Mouse (Mus musculus): ENCODE results near the gene Ppp3cb. TPM values are rescaled to one million over a fixed set of nuclear protein-coding genes. Genes with fewer than 3 reads are reported as not detected.

The Ppp3cb gene
- total and polyA plus RNA-seq, 3 experiments = 20.4 to 62.9 (median 32.6) TPM

GRCm38 (mm10) chr14:20481211-20481610, 65.2 kb downstream of the Ppp3cb start:
- H3K79me2 ChIP-seq (ENCODE audit: control insufficient read depth, insufficient read depth, low read length, poor library complexity) = peaks cover 11% of the 10 kb centered on the region
- DNase-seq (ENCODE audit: low read depth, low spot score) = peak; percentile 89
- H3K27ac ChIP-seq (ENCODE audit: control insufficient read depth, low read depth, low read length) = peak overlapping the region; percentile 57
- H3K4me1 ChIP-seq (ENCODE audit: control insufficient read depth in 1 of 2, insufficient read depth in 2 of 2, low read length in 2 of 2) = peaks cover 15 to 20% of the 10 kb centered on the region in 2 experiments
- TF ChIP-seq GATA1 (IDR thresholded peaks at IDR 0.05; ENCODE audit: low read depth, low read length) (no peak), TBP (IDR thresholded peaks at IDR 0.05; ENCODE audit: low read depth, low read length) (peak; percentile 61)
- peaks cover under 1 to 36% of the 10 kb centered on the region in 2 experiments; a peak in 3 of 4 replicates for H3K36me3 ChIP-seq (ENCODE audit: control insufficient read depth in 1 of 2, insufficient read depth in 2 of 2, low read length in 2 of 2)
- no peaks in the 10 kb centered on the region for H3K27me3 ChIP-seq (ENCODE audit: control insufficient read depth in 1 of 2, insufficient read depth in 2 of 2, low read length in 2 of 2)
- peak overlapping the region in 1 of 2 experiments; percentile 36; a peak in 3 of 4 replicates for H3K4me3 ChIP-seq (ENCODE audit: control insufficient read depth in 1 of 2, insufficient read depth in 1 of 2, low read depth in 2 of 2, low read length in 2 of 2)
- H3K9ac ChIP-seq (ENCODE audit: control insufficient read depth, low read depth, low read length, poor library complexity, severe bottlenecking) = 0 out of 2 replicates have a peak overlapping the region, but pooled peaks have one; percentile 34
- no peaks in the 10 kb centered on the region for H3K9me3 ChIP-seq (replicated peaks; ENCODE audit: insufficient read depth, low read length)

DNA sequence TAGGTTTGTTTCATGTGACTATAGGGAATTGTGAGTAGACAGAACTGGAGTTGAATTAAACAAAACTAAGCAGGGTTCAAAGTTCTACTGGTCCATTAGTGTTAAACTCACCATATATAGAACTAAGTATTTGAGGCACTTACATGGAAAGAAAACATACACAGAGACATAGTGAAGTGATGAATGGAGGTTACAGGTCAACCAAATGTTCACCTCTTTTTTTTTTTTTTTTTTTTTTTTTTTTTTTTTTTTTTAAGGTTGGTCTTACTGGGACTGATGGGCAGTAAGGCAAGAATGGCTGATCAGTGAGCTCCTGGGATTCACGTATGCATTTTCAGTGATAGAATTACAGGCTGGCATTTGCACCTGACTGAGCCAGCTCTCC, 66.2 kb downstream of the Ppp3cb start:
- Histone ChIP-seq H3K4me3 (ENCODE audit: control insufficient read depth in 1 of 2, insufficient read depth in 1 of 2, low read depth in 2 of 2, low read length in 2 of 2) (peak overlapping the region; percentile 81), H3K9me3 (replicated peaks; ENCODE audit: insufficient read depth, low read length) (no peaks in the 10 kb centered on the region), H3K36me3 (ENCODE audit: control insufficient read depth in 1 of 2, insufficient read depth in 2 of 2, low read length in 2 of 2) (peaks cover 1 to 36% of the 10 kb centered on the region in 2 experiments; a peak in 3 of 4 replicates), H3K27me3 (ENCODE audit: control insufficient read depth in 1 of 2, insufficient read depth in 2 of 2, low read length in 2 of 2) (no peaks in the 10 kb centered on the region), H3K9ac (ENCODE audit: control insufficient read depth, low read depth, low read length, poor library complexity, severe bottlenecking) (peak overlapping the region; percentile 72), H3K79me2 (ENCODE audit: control insufficient read depth, insufficient read depth, low read length, poor library complexity) (peaks cover 15% of the 10 kb centered on the region), H3K4me1 (ENCODE audit: control insufficient read depth in 1 of 2, insufficient read depth in 2 of 2, low read length in 2 of 2) (peaks cover 15 to 20% of the 10 kb centered on the region in 2 experiments), H3K27ac (ENCODE audit: control insufficient read depth, low read depth, low read length) (peak overlapping the region; percentile 99)
- DNase-seq (ENCODE audit: low read depth, low spot score) = no peak
- TF ChIP-seq MEF2A (IDR thresholded peaks at IDR 0.05; ENCODE audit: extremely low read depth, insufficient replicate concordance, low read depth, low read length, poor library complexity, severe bottlenecking) (no peak), TBP (IDR thresholded peaks at IDR 0.05; ENCODE audit: low read depth, low read length) (0 out of 2 replicates have a peak, but pooled peaks have one; percentile 4), BHLHE40 (IDR thresholded peaks at IDR 0.05; ENCODE audit: borderline replicate concordance, low read depth, low read length) (no peak), GATA1 (IDR thresholded peaks at IDR 0.05; ENCODE audit: low read depth, low read length) (no peak), ZNF384 (IDR thresholded peaks at IDR 0.05; ENCODE audit: low read depth, low read length) (peak; percentile 56), ZC3H11A (IDR thresholded peaks at IDR 0.05; ENCODE audit: low read depth, low read length) (no peak), GABPA (IDR thresholded peaks at IDR 0.05; ENCODE audit: low read depth, low read length) (no peak), HCFC1 (IDR thresholded peaks at IDR 0.05; ENCODE audit: low read depth, low read length) (no peak), E2F4 (IDR thresholded peaks at IDR 0.05; ENCODE audit: borderline replicate concordance, low read depth, low read length) (no peak), MXI1 (IDR thresholded peaks at IDR 0.05; ENCODE audit: low read depth, low read length) (no peak), ETS1 (IDR thresholded peaks at IDR 0.05; ENCODE audit: low read depth, low read length) (no peak)

All from MEL (cell line).